Mouse (Mus musculus): ENCODE data around the gene Thsd4. TPM values are rescaled to one million over a fixed set of nuclear protein-coding genes. Genes with fewer than 3 reads are reported as not detected.
"Not testable (repeated sequence)": the region's sequence is repeated elsewhere in the genome, so short reads cannot be mapped to it uniquely, and the experiment has no call there.

Thsd4 gene
- polyA plus RNA-seq, 1 experiment from 2014 or later = 4.5 TPM

- Histone ChIP-seq H3K9me3 (ENCODE audit: control insufficient read depth, low read length) (no peaks in the 10 kb centered on the region), H3K4me1 (ENCODE audit: control insufficient read depth, insufficient read depth, low read depth, low read length) (no peaks in the 10 kb centered on the region), H3K4me2 (ENCODE audit: low read length) (no peak overlapping the region), H3K9ac (ENCODE audit: low read depth, low read length) (no peak overlapping the region), H3K4me3 (ENCODE audit: low read length) (no peak overlapping the region), H3K27me3 (replicated peaks; ENCODE audit: control insufficient read depth, insufficient read depth, low read length) (no peaks in the 10 kb centered on the region), H3K36me3 (ENCODE audit: control insufficient read depth, insufficient read depth, low read length) (no peaks in the 10 kb centered on the region), H3K27ac (ENCODE audit: low read depth, low read length) (no peak overlapping the region)
- no peak for ATAC-seq
- WGBS = 88% methylated on average over 3 of the region's 3 CpGs
Observed at GRCm38 (mm10) chr9:59945241-59945640, 576.6 kb downstream of the Thsd4 start.

GRCm38 (mm10) chr9:59943826-59944225, 578.0 kb downstream of the Thsd4 start:
- ATAC-seq = no peak
- WGBS = 91% methylated on average over 6 of the region's 6 CpGs

GRCm38 (mm10) chr9:59942501-59943085, 579.3 kb downstream of the Thsd4 start:
- WGBS = 40% methylated on average over 5 of the region's 5 CpGs
- no peak overlapping the region for H3K4me2 ChIP-seq (ENCODE audit: low read length)
- ATAC-seq = no peak
- no peaks in the 10 kb centered on the region for H3K27me3 ChIP-seq (replicated peaks; ENCODE audit: control insufficient read depth, insufficient read depth, low read length)
- no peak overlapping the region for H3K9ac ChIP-seq (ENCODE audit: low read depth, low read length)
- H3K9me3 ChIP-seq (ENCODE audit: control insufficient read depth, low read length) = no peaks in the 10 kb centered on the region
- no peak overlapping the region for H3K27ac ChIP-seq (ENCODE audit: low read depth, low read length)
- no peak overlapping the region for H3K4me3 ChIP-seq (ENCODE audit: low read length)
- H3K36me3 ChIP-seq (ENCODE audit: control insufficient read depth, insufficient read depth, low read length) = no peaks in the 10 kb centered on the region
- no peaks in the 10 kb centered on the region for H3K4me1 ChIP-seq (ENCODE audit: control insufficient read depth, insufficient read depth, low read depth, low read length)

More at GRCm38 (mm10) chr9:59943826-59944225, 578.0 kb downstream of the Thsd4 start:
- Histone ChIP-seq H3K36me3 (ENCODE audit: control insufficient read depth, insufficient read depth, low read length) (no peaks in the 10 kb centered on the region), H3K4me2 (ENCODE audit: low read length) (no peak overlapping the region), H3K4me3 (ENCODE audit: low read length) (no peak overlapping the region), H3K9ac (ENCODE audit: low read depth, low read length) (no peak overlapping the region), H3K27me3 (replicated peaks; ENCODE audit: control insufficient read depth, insufficient read depth, low read length) (no peaks in the 10 kb centered on the region), H3K27ac (ENCODE audit: low read depth, low read length) (no peak overlapping the region), H3K9me3 (ENCODE audit: control insufficient read depth, low read length) (no peaks in the 10 kb centered on the region), H3K4me1 (ENCODE audit: control insufficient read depth, insufficient read depth, low read depth, low read length) (no peaks in the 10 kb centered on the region)

- WGBS = 74% methylated on average over 9 of the region's 9 CpGs
Observed at GRCm38 (mm10) chr9:59941885-59942350, 579.9 kb downstream of the Thsd4 start.

GRCm38 (mm10) chr9:59940913-59941884, 580.6 kb downstream of the Thsd4 start:
- Histone ChIP-seq H3K9me3 (ENCODE audit: control insufficient read depth, low read length) (no peaks in the 10 kb centered on the region), H3K36me3 (ENCODE audit: control insufficient read depth, insufficient read depth, low read length) (no peaks in the 10 kb centered on the region), H3K4me3 (ENCODE audit: low read length) (no peak overlapping the region), H3K4me1 (ENCODE audit: control insufficient read depth, insufficient read depth, low read depth, low read length) (no peaks in the 10 kb centered on the region), H3K27me3 (replicated peaks; ENCODE audit: control insufficient read depth, insufficient read depth, low read length) (no peaks in the 10 kb centered on the region), H3K4me2 (ENCODE audit: low read length) (no peak overlapping the region), H3K27ac (ENCODE audit: low read depth, low read length) (no peak overlapping the region), H3K9ac (ENCODE audit: low read depth, low read length) (no peak overlapping the region)
- 81% methylated on average over 11 of the region's 12 CpGs for WGBS
- ATAC-seq = no peak

More at GRCm38 (mm10) chr9:59941885-59942350, 579.9 kb downstream of the Thsd4 start:
- no peak for ATAC-seq
- Histone ChIP-seq H3K9ac (ENCODE audit: low read depth, low read length) (no peak overlapping the region), H3K4me3 (ENCODE audit: low read length) (no peak overlapping the region), H3K27me3 (replicated peaks; ENCODE audit: control insufficient read depth, insufficient read depth, low read length) (no peaks in the 10 kb centered on the region), H3K4me1 (ENCODE audit: control insufficient read depth, insufficient read depth, low read depth, low read length) (no peaks in the 10 kb centered on the region), H3K36me3 (ENCODE audit: control insufficient read depth, insufficient read depth, low read length) (no peaks in the 10 kb centered on the region), H3K9me3 (ENCODE audit: control insufficient read depth, low read length) (no peaks in the 10 kb centered on the region), H3K4me2 (ENCODE audit: low read length) (no peak overlapping the region), H3K27ac (ENCODE audit: low read depth, low read length) (no peak overlapping the region)

GRCm38 (mm10) chr9:59939691-59940090, 582.2 kb downstream of the Thsd4 start:
- Histone ChIP-seq H3K9ac (ENCODE audit: low read depth, low read length) (no peak overlapping the region), H3K36me3 (ENCODE audit: control insufficient read depth, insufficient read depth, low read length) (no peaks in the 10 kb centered on the region), H3K4me3 (ENCODE audit: low read length) (no peak overlapping the region), H3K4me1 (ENCODE audit: control insufficient read depth, insufficient read depth, low read depth, low read length) (no peaks in the 10 kb centered on the region), H3K27me3 (replicated peaks; ENCODE audit: control insufficient read depth, insufficient read depth, low read length) (no peaks in the 10 kb centered on the region), H3K9me3 (ENCODE audit: control insufficient read depth, low read length) (no peaks in the 10 kb centered on the region), H3K4me2 (ENCODE audit: low read length) (no peak overlapping the region), H3K27ac (ENCODE audit: low read depth, low read length) (no peak overlapping the region)
- WGBS = 82% methylated on average over 2 of the region's 2 CpGs
- ATAC-seq = no peak

GRCm38 (mm10) chr9:59938529-59938928, 583.3 kb downstream of the Thsd4 start:
- H3K4me3 ChIP-seq (ENCODE audit: low read length) = no peak overlapping the region
- H3K36me3 ChIP-seq (ENCODE audit: control insufficient read depth, insufficient read depth, low read length) = no peaks in the 10 kb centered on the region
- no peak overlapping the region for H3K27ac ChIP-seq (ENCODE audit: low read depth, low read length)
- no peak overlapping the region for H3K4me2 ChIP-seq (ENCODE audit: low read length)
- ATAC-seq = no peak
- H3K4me1 ChIP-seq (ENCODE audit: control insufficient read depth, insufficient read depth, low read depth, low read length) = no peaks in the 10 kb centered on the region
- 87% methylated on average over 8 of the region's 8 CpGs for WGBS
- no peaks in the 10 kb centered on the region for H3K9me3 ChIP-seq (ENCODE audit: control insufficient read depth, low read length)
- H3K9ac ChIP-seq (ENCODE audit: low read depth, low read length) = no peak overlapping the region
- no peaks in the 10 kb centered on the region for H3K27me3 ChIP-seq (replicated peaks; ENCODE audit: control insufficient read depth, insufficient read depth, low read length)

GRCm38 (mm10) chr9:59935866-59936265, 586.0 kb downstream of the Thsd4 start:
- H3K4me2 ChIP-seq (ENCODE audit: low read length); H3K4me3 ChIP-seq (ENCODE audit: low read length); H3K27ac ChIP-seq (ENCODE audit: low read depth, low read length); H3K36me3 ChIP-seq (ENCODE audit: control insufficient read depth, insufficient read depth, low read length); H3K9ac ChIP-seq (ENCODE audit: low read depth, low read length); H3K4me1 ChIP-seq (ENCODE audit: control insufficient read depth, insufficient read depth, low read depth, low read length); H3K27me3 ChIP-seq (replicated peaks; ENCODE audit: control insufficient read depth, insufficient read depth, low read length); H3K9me3 ChIP-seq (ENCODE audit: control insufficient read depth, low read length); ATAC-seq: not testable (repeated sequence)
- 86% methylated on average over 8 of the region's 8 CpGs for WGBS

GRCm38 (mm10) chr9:59930248-59930647, 591.6 kb downstream of the Thsd4 start:
- H3K27me3 ChIP-seq (replicated peaks; ENCODE audit: control insufficient read depth, insufficient read depth, low read length) = no peaks in the 10 kb centered on the region
- ATAC-seq = no peak
- peaks cover 8% of the 10 kb centered on the region; the same call in 1 of the 2 replicates for H3K36me3 ChIP-seq (ENCODE audit: control insufficient read depth, insufficient read depth, low read length)
- no peak overlapping the region for H3K27ac ChIP-seq (ENCODE audit: low read depth, low read length)
- no peaks in the 10 kb centered on the region for H3K4me1 ChIP-seq (ENCODE audit: control insufficient read depth, insufficient read depth, low read depth, low read length)
- no peaks in the 10 kb centered on the region for H3K9me3 ChIP-seq (ENCODE audit: control insufficient read depth, low read length)
- H3K4me2 ChIP-seq (ENCODE audit: low read length) = no peak overlapping the region
- WGBS = 81% methylated on average over 3 of the region's 3 CpGs
- H3K9ac ChIP-seq (ENCODE audit: low read depth, low read length) = no peak overlapping the region
- no peak overlapping the region for H3K4me3 ChIP-seq (ENCODE audit: low read length)
